Mouse (Mus musculus): ENCODE measurements at regions not wholly inside any gene's neighbourhood (a gene's known extent, or its start where the extent isn't known, plus 50 kb on each side); places are given as distances from the start of the nearest gene placed in this dataset.

DNA sequence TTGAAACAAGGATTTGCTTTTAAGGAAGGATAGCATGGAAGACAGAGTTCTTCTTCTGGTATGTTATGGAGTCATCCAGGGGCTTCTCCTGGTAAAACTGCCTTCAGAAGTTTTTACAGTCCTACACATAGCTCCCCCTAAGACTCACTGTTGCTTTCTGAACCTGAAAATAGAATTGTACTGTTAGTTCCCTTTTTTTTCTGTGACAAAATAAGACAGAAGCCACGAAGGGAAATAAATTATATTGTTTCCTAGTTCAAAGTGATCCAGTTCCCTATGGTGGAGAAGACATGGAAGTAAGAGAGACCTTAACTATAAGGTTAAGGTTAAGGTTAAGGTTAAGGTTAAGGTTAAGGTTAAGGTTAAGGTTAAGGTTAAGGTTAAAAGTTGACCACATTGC is 251.5 kb upstream of the Kcnj16 start:
- no peaks in the 10 kb centered on the region for H3K27me3 ChIP-seq (ENCODE audit: control insufficient read depth in 1 of 2, insufficient read depth in 2 of 2, low read length in 2 of 2)
- no peaks in the 10 kb centered on the region for H3K36me3 ChIP-seq (ENCODE audit: control insufficient read depth in 1 of 2, insufficient read depth in 2 of 2, low read length in 2 of 2)
- no peaks in the 10 kb centered on the region for H3K4me1 ChIP-seq (ENCODE audit: control insufficient read depth in 1 of 2, insufficient read depth in 2 of 2, low read length in 2 of 2)
- no peaks in the 10 kb centered on the region for H3K79me2 ChIP-seq (ENCODE audit: control insufficient read depth, insufficient read depth, low read length, poor library complexity)
- no peaks in the 10 kb centered on the region for H3K9me3 ChIP-seq (replicated peaks; ENCODE audit: insufficient read depth, low read length)
- TF ChIP-seq ETS1 (IDR thresholded peaks at IDR 0.05; ENCODE audit: low read depth, low read length) = no peak
- no peak for TF ChIP-seq MXI1 (IDR thresholded peaks at IDR 0.05; ENCODE audit: low read depth, low read length)
- H3K27ac ChIP-seq (ENCODE audit: control insufficient read depth, low read depth, low read length) = no peak overlapping the region
- H3K4me3 ChIP-seq (ENCODE audit: control insufficient read depth in 1 of 2, insufficient read depth in 1 of 2, low read depth in 2 of 2, low read length in 2 of 2) = no peak overlapping the region
- H3K9ac ChIP-seq (ENCODE audit: control insufficient read depth, low read depth, low read length, poor library complexity, severe bottlenecking) = no peak overlapping the region
- no peak for DNase-seq (ENCODE audit: low read depth, low spot score)

DNA sequence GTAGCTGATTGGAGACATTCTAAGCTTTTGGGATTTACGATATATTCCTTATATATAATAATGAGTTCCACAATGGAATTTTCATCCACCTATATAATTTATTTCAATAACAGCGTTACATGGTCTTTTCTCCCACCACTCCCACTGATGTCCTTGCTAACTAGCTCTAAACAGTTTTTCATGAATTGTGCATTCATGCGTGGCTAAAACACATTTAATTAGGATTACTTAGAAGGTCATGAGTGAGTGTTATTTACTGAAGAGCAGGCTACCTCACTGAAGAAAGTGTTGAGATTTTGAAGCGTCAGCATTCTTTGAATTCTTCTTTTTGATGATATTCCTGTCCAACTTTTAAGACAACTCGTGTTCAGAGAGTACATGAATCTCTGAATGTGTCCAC is 245.1 kb upstream of the Kcnj16 start:
- no peaks in the 10 kb centered on the region for H3K27me3 ChIP-seq (ENCODE audit: control insufficient read depth in 1 of 2, insufficient read depth in 2 of 2, low read length in 2 of 2)
- H3K27ac ChIP-seq (ENCODE audit: control insufficient read depth, low read depth, low read length) = no peak overlapping the region
- H3K79me2 ChIP-seq (ENCODE audit: control insufficient read depth, insufficient read depth, low read length, poor library complexity) = no peaks in the 10 kb centered on the region
- H3K4me1 ChIP-seq (ENCODE audit: control insufficient read depth in 1 of 2, insufficient read depth in 2 of 2, low read length in 2 of 2) = no peaks in the 10 kb centered on the region
- H3K4me3 ChIP-seq (ENCODE audit: control insufficient read depth in 1 of 2, insufficient read depth in 1 of 2, low read depth in 2 of 2, low read length in 2 of 2) = no peak overlapping the region
- H3K9me3 ChIP-seq (replicated peaks; ENCODE audit: insufficient read depth, low read length) = no peaks in the 10 kb centered on the region
- H3K9ac ChIP-seq (ENCODE audit: control insufficient read depth, low read depth, low read length, poor library complexity, severe bottlenecking) = no peak overlapping the region
- DNase-seq (ENCODE audit: low read depth, low spot score) = no peak
- no peaks in the 10 kb centered on the region for H3K36me3 ChIP-seq (ENCODE audit: control insufficient read depth in 1 of 2, insufficient read depth in 2 of 2, low read length in 2 of 2)
- TF ChIP-seq POLR2AphosphoS2 (IDR thresholded peaks at IDR 0.05; ENCODE audit: low read length) = no peak
- no peak for TF ChIP-seq ZKSCAN1 (IDR thresholded peaks at IDR 0.05; ENCODE audit: low read depth, low read length)
- no peak for TF ChIP-seq MAZ (IDR thresholded peaks at IDR 0.05; ENCODE audit: low read depth, low read length)
- no peak for TF ChIP-seq BHLHE40 (IDR thresholded peaks at IDR 0.05; ENCODE audit: borderline replicate concordance, low read depth, low read length)
- no peak for TF ChIP-seq UBTF (IDR thresholded peaks at IDR 0.05; ENCODE audit: borderline replicate concordance, insufficient read depth, low read depth, low read length)
- no peak for TF ChIP-seq RAD21 (IDR thresholded peaks at IDR 0.05; ENCODE audit: low read depth, low read length)
- TF ChIP-seq TAL1 (IDR thresholded peaks at IDR 0.05; ENCODE audit: low read length) = no peak
- TF ChIP-seq ZC3H11A (IDR thresholded peaks at IDR 0.05; ENCODE audit: low read depth, low read length) = no peak
- TF ChIP-seq TBP (IDR thresholded peaks at IDR 0.05; ENCODE audit: low read depth, low read length) = no peak
- no peak for TF ChIP-seq NELFE (IDR thresholded peaks at IDR 0.05; ENCODE audit: low read depth, low read length)

DNA sequence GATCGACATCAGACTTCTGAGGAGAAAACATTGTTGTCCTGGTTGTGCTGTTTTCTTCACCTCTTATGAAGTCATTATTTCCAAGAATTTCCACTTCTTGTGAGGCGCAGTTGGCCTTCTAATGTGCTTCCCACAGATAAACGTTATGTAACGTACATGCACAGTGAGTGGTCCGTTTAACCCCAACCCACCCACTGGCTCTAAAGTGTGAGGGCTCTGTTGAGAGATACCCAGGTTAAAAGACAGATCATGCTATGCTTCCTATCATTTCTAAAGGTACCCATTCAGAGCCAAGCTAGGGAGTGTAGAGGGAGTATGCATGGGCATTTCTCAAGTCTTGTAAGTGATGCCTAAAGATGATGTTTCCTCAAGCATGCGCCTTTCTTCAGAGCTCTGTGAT is 243.9 kb upstream of the Kcnj16 start:
- Histone ChIP-seq H3K27ac (ENCODE audit: control insufficient read depth, low read depth, low read length) (no peak overlapping the region), H3K27me3 (ENCODE audit: control insufficient read depth in 1 of 2, insufficient read depth in 2 of 2, low read length in 2 of 2) (no peaks in the 10 kb centered on the region), H3K9me3 (replicated peaks; ENCODE audit: insufficient read depth, low read length) (no peaks in the 10 kb centered on the region), H3K4me1 (ENCODE audit: control insufficient read depth in 1 of 2, insufficient read depth in 2 of 2, low read length in 2 of 2) (no peaks in the 10 kb centered on the region), H3K9ac (ENCODE audit: control insufficient read depth, low read depth, low read length, poor library complexity, severe bottlenecking) (no peak overlapping the region), H3K36me3 (ENCODE audit: control insufficient read depth in 1 of 2, insufficient read depth in 2 of 2, low read length in 2 of 2) (no peaks in the 10 kb centered on the region), H3K79me2 (ENCODE audit: control insufficient read depth, insufficient read depth, low read length, poor library complexity) (no peaks in the 10 kb centered on the region), H3K4me3 (ENCODE audit: control insufficient read depth in 1 of 2, insufficient read depth in 1 of 2, low read depth in 2 of 2, low read length in 2 of 2) (no peak overlapping the region)
- TF ChIP-seq TCF12 (IDR thresholded peaks at IDR 0.05; ENCODE audit: low read depth, low read length) (no peak), RAD21 (IDR thresholded peaks at IDR 0.05; ENCODE audit: low read depth, low read length) (no peak), BHLHE40 (IDR thresholded peaks at IDR 0.05; ENCODE audit: borderline replicate concordance, low read depth, low read length) (no peak), HCFC1 (IDR thresholded peaks at IDR 0.05; ENCODE audit: low read depth, low read length) (no peak), JUND (IDR thresholded peaks at IDR 0.05; ENCODE audit: low read depth, low read length) (no peak), ZMIZ1 (IDR thresholded peaks at IDR 0.05; ENCODE audit: low read depth, low read length) (no peak), KAT2A (conservative IDR thresholded peaks at IDR 0.05; ENCODE audit: low read depth, low read length) (no peak), POLR2AphosphoS2 (IDR thresholded peaks at IDR 0.05; ENCODE audit: low read length) (no peak), NRF1 (IDR thresholded peaks at IDR 0.05; ENCODE audit: insufficient read depth, low read depth, low read length, poor library complexity, severe bottlenecking) (no peak), NELFE (IDR thresholded peaks at IDR 0.05; ENCODE audit: low read depth, low read length) (no peak), USF1 (IDR thresholded peaks at IDR 0.05; ENCODE audit: low read depth, low read length) (no peak), MYC (IDR thresholded peaks at IDR 0.05; ENCODE audit: low read depth, low read length) (no peak), UBTF (IDR thresholded peaks at IDR 0.05; ENCODE audit: borderline replicate concordance, insufficient read depth, low read depth, low read length) (no peak), E2F4 (IDR thresholded peaks at IDR 0.05; ENCODE audit: borderline replicate concordance, low read depth, low read length) (no peak), ETS1 (IDR thresholded peaks at IDR 0.05; ENCODE audit: low read depth, low read length) (no peak), GABPA (IDR thresholded peaks at IDR 0.05; ENCODE audit: low read depth, low read length) (no peak), ZC3H11A (IDR thresholded peaks at IDR 0.05; ENCODE audit: low read depth, low read length) (no peak), SIN3A (IDR thresholded peaks at IDR 0.05; ENCODE audit: low read length) (no peak)
- DNase-seq (ENCODE audit: low read depth, low spot score) = no peak
